Mouse (Mus musculus) olfactory bulb, adult 2 months (tissue): ENCODE data around the gene Tbxas1.

ENCODE experiments used
- CTCF ChIP-seq: fragments of 200-500 bp; IDR thresholded peaks from 2 replicates; pipeline ENCODE4 v1.5.1; 2012; ENCODE audit warnings: low read depth, mild to moderate bottlenecking, low read length, moderate library complexity; ENCODE audit not compliant: insufficient read depth
- POLR2A ChIP-seq: fragments of 200-500 bp; IDR thresholded peaks from 2 replicates; pipeline ENCODE4 v1.6.1; 2012; ENCODE audit warnings: mild to moderate bottlenecking, low read depth, low read length, moderate library complexity; ENCODE audit not compliant: insufficient read depth

- TF ChIP-seq CTCF (no peak), POLR2A (no peak)
These were observed 2.5 kb downstream of the Tbxas1 start for GRCm38 (mm10) chr6:38877674-38878073.
